Mouse (Mus musculus) 416B (cell line): ENCODE data around the gene Robo2.
"Not testable (repeated sequence)": the region's sequence is repeated elsewhere in the genome, so short reads cannot be mapped to it uniquely, and the experiment has no call there.

Source experiments
- DNase-seq: peaks from one replicate; pipeline ENCODE4 v3.0.0; 2011; ENCODE audit warnings: low read depth

The Robo2 gene

DNA sequence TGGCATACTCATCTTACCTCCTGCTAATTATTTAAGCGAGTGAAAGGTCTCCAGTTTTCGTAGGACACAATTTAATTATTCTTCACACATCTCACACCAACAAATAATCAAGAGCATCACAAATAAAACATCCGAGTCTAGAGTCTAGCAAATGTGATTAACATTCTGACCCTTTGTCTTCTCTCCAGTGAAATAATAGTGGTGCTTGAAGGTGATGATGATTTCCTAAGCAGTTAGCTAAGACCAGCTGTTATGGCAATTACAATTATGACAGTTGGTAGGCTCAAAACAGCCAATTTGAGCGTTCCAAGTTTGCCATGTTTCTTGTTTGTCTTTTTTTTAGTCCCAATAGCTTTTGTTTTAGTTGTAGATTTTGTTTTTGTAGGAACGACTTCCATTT lies 210.9 kb downstream of the Robo2 start:
- DNase-seq: no peak

DNA sequence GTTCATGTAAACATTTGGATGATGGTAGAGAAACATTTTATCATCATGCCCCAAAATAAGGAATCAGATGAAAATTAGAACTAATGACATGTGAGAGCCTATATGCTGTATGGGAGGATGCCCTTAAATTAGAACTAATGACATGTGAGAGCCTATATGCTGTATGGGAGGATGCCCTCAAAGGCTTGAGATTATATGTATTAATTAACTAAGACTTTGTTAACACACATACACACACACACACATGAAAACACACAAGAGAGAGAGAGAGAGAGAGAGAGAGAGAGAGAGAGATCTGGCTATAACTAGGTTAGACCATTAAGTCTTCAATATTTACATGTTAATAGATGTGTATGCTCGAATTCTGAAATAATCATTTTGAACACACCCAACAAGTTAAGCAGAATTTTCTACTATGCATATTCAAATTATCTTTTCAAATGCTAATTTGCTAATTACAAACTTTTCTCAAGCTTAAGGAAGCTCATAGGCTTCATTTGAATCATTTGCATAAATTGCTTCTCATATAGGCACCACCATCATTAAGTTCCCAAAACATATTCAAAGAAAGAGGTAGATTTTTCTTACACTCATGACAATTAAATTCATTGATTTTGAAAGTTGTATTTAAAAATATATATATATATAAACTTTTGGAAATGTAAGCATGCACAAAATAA lies 211.5 kb downstream of the Robo2 start:
- no peak for DNase-seq

DNA sequence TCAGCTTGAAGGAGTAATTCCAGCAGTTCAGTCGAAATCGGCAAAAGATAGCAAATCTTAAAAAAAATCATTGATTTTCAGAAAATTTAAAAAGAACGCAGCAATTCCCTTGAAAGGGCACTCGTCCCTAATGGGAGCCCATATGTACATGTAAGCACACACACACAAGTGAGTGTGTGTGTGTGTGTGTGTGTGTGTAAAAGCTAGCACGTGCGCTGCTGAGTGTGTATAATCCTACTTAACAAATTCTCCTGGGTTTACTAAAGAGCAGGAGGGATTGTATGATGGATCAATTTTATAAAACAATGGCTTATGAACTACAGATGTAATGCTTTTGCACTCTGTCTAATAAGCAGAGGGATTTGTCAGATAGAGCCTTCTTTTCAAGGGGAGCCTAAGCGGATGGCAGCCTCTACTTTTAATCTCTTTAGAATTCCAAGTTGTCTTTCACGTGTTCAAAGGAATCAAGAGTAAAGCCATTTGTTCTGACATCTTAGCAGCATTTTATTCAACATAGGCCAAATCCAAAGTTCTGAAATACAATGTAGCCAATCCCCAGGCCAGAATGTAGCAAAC lies 218.6 kb downstream of the Robo2 start:
- DNase-seq: no peak

DNA sequence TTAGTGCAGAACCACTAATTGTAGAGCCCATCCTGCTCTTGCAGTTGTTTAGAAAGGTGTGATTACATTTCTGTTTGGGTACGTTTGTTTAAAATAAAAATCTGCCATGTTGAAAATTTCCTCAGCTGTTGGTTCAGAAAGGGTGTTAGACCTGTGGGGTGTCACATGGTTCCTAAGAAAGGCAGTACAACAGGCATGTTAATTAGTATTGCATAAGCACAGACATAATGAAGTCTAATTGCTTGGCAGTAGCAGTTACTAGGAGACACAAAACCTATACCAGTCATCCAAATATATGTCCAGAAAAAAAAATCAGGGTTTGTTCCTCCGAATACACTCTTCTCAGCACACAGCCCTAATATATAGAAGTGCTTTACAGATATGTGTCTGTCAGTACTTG lies 220.0 kb downstream of the Robo2 start:
- no peak for DNase-seq

DNA sequence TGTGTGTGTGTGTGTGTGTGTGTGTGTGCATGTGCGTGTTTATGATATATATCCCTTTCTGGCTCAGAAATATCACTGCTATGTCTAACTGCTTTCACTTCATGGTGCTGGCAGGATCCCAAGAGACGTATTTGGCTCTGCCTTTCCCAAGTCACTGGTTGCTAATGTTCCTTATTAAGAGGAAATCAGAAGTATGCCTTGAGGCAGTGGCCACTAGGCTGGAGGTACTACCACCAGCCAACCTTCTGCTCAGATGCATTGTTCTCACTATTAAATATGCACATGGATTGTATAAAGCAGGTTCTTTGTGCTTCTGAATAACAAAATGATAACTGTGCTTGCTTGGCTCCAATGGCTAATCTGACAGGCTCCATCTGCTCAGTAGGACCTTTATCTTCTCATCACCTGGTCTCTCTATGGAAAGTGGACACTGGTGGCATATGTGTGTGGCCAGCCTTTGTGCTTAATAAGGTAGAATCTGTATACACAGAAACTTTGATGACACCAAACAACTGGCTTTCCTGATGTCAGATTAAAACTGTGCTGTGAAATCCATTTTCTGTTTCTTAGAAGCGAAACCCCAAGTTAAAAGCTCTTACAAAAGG lies 229.0 kb downstream of the Robo2 start:
- DNase-seq: no peak

DNA sequence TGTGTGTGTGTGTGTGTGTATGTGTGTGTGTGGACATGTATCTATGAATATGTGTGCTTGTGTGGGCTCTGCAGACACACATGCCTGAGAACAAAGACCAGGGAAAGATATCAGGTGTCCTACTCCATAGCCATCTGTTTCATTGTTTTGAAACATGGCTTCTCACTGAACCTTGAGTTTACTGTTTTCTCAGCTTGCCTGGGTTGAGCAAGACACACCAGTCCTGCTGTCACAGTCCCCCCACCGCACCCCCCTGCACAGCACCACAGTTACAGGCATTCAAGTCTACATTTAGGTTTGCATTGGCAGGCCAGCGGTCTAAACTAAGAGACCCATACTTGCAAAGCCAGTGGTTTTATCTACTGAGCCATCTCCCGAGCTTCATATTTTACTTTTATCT lies 239.0 kb downstream of the Robo2 start:
- DNase-seq: no peak

DNA sequence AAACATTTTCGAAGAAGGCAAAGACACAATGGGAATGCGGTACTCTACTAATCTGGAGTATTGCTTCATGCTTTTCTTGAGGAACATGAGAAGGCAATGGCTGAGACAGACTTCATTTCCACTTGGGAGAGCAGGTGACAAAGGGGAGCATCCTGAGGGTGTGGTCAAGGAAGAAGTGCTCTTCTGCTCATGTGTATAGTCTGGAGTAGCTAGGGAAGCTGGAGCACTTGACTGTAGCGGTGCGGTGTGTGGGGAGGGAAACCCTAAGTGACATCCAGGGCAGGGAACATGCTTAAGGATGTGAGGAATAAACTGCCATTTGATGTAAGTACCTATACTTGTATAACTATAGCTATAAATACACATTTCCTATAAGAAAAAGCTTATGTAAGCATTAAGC lies 242.0 kb downstream of the Robo2 start:
- DNase-seq: no peak

DNA sequence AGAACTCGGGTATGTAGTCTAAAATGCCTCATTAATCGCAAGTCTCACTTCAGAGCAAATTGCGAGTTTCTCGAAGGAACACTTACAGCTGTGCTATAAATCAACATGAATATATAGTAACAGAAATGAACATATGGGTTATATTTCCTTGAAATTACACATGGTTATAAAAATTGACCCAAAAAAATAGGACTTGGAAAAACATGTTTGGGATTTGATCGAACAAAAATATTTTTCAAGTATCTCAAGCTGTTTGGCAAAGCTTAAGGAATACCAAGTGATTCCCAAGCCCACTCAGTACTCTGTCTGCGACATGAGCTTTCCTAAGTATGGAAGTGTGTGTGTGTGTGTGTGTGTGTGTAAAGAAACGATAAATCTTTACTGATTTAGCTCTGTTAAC lies 242.5 kb downstream of the Robo2 start:
- no peak for DNase-seq

DNA sequence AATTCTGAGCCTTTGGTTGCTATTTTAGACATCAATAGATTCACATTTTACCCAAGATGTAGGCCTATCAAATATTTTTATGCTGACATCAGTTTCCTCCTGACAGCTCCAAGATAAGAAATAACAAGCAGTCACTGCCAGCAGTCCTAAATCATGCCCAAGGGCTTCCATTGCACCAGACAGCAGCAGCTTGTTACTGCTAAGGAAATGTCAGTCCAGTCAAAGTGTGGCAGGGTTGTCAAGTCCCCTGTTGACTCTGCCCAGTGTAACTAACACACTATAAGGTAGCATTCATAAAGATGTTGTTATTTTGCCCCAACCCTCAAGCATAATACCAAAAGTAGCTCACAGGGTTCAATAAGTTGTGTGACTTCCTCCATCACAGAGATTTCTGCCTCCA lies 243.8 kb downstream of the Robo2 start:
- DNase-seq: peak; percentile 29

DNA sequence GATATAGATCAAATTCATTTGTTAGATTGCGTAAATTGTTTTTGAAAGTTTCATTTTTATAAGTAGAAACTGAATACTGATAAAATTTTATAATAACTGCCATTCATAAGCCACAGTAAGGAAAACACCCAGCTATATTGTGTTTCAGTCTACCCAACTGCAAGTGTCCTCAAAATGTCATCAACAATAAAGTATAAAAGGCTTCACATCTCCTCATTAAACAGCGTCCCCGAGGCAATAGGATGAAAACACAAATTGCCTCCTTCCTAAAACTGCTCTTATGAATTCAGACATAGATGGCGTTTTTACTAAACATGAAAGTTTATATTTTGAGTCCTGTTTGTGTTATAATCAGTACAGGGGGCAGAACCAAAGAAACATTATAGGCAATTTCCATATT lies 249.6 kb downstream of the Robo2 start:
- DNase-seq: no peak

DNA sequence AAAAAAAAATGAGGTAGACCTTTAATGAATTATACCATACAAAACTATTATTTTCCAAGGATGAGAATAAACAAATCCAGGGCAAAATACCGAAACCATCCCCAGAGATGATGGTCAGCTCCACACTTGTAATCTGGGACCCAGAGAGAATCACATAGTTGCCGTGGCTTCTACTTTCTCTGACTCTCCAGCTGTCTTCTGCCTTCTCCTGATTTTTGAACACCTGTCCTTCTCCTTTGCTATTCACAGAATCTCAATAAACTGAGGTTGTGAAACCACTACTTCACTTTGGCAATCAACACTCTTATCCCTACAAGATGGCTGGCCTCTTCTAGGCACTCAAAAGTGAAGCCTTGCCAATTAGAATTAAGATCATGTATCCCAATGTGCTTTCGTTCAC lies 252.4 kb downstream of the Robo2 start:
- no peak for DNase-seq

DNA sequence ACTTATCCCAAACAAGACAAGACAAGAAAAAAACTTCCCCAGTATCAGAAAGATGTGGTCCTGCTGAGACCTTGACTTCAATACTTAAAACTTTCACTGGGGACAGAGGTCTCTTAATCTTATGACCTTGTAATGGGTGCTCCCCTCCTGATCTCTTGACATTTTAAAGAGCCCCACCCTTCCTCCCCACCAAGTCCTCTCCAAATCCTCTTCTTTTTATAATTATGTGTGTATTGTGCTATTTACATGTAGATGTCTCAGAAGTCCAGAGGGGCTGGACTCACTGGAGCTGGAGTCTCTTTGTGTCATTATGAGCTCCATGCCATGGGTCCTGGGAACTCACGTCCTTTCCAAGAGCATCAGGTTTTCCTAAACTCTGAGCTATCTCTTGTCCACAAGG lies 275.4 kb downstream of the Robo2 start:
- DNase-seq: no peak

DNA sequence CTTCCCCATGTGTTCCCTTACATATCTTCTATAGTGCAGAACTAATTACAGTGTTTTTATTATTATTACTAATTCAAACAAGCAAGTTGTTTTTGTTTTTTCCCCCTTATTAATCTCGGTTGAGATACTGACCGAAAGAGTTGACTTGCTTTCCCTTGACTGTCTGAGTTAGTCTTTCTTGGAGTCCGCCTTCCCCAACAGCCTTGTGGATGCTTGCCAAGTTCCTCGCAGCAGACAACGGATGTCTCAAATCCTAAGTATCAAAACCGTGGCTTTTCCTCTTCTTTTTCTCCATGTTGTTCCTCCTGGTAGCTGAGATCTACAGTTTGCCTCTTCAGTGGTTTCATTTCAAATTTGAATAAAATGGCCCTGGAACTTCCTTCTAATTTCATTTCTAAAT lies 278.8 kb downstream of the Robo2 start:
- DNase-seq: no peak

DNA sequence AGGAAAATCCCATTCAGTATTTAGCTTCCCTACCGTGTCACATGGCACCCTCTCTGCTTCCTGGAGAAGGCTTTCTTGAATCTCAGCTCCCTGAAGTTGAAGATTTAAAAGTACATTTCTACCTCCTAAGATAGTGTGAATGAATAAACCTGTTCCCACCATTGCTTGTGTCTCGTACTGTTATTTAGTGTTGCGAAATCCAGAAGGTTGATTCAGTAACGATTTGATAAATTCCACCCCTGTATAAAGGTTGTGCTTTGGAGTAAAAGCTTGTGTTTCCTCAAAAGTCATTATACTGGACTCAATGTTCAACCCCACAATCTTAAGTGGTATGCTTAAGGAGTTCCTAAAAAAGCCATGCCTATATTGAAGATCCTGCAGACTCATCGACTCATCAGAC lies 280.3 kb downstream of the Robo2 start:
- DNase-seq: no peak

DNA sequence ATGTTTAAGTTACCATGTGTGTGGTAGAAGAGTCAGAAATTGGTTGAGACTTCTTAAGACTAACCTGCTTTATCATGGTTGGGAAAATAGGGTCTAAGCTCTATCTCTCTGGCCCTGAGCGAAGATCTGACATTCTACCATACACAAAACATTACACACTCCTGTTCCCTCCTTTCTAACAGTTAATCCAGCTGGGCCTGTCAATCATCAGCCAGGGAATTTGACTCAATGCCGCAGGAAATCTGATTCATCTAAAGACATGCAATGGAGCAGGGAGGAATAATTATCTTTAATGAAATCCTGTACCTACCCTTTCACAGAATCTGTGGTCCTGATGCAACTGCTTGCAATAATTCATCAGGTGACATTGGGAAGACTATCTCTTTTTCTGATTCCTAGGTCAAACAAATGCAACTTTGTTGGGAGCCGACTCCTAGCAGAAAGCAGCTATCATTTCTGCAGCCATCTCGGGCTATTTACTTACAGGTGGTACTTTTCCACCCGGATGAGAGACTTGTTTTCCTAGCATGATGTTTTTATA lies 283.1 kb downstream of the Robo2 start:
- DNase-seq: no peak

DNA sequence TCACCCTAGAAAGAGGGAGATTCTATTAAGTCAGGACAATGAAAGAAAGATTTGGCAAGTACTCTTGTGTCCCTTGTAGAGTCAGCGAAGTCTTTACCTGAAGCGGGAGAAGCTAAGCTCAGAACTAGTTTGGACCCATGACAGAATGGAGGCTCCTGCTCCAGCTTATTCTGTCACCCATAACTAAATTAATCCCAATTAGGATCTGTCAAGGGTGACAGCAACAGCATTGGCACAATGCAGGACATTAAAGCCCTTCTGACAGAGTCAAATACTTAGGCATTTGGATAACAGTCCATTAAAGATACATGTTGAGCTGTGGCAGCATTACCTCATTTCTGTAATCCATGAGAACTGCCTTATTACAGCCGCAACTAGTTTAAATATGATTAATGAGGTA lies 298.5 kb downstream of the Robo2 start:
- DNase-seq: no peak

DNA sequence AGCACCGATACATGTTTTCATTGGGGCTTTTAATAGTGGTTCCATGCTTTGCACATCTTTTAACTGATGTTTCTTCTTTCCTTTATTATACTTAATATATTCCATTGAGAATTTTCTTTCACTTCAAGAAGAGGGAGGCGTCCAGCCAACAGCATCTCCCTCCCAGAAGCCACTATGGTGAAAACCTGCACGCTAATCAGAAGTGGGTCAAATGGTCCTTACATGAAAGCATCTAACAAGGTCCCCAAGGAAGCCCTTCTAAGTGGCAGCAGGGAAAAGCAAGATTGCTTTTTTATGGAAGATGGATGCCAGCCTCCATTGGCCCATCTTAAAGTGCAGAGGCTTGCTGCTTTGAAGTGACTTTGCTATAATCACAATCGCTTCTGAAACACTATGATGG lies 300.5 kb downstream of the Robo2 start:
- no peak for DNase-seq

DNA sequence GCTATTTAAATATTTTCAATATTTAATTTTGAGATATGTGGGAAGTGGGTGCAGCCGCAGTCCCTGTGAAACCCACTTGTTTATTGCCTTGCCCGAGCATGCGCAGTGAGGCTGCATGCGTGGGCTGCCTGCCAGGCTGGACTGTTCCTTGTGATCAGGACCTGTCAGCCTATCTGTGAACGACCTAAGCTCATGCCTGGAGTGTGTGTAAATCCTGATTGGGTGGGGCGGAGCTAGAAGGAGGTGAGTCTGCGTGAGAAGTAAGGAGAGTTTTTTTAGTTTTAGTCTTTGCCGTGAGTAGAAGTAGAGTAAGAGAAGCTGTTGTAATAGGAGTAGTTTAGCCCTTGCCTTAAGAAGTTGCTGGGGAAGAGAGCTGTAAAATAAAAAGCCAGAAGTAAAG lies 307.2 kb downstream of the Robo2 start:
- not testable (repeated sequence) for DNase-seq

DNA sequence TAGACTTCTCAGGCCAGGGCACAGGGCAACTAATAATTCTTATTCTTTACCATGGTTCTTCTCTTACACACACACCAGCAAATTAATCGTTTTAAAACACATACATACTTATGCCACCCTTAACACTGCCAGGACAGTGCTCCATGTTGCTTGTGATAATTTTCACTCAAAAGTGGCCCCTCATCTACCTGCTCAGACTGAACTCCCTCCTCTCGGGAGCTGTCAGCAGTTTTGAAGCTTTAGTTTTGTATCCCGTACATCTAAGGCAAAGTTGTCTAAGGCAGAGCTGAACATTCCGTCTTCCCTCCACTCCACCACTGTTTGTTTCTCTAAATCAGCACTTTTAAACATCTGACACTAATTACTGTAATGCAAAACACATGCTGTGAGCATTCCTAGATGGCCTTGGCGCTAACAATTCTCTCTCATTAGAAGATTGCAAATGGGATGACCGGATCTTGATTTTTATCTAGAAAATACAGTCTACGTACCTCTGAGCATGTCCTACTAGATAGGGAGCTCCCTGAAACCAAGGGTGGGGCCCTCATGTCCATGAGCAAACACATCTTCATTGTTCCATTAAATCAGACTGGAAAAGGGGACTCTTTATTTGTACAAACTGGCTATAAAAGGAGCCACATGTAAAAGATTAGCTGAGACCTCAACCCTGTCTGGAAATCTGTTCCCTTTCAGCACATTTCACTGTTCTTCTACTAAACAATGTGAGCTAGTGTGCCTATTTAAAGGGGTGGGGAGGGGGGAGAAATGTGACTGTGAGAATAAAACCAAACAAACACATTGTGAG lies 318.4 kb downstream of the Robo2 start:
- no peak for DNase-seq

DNA sequence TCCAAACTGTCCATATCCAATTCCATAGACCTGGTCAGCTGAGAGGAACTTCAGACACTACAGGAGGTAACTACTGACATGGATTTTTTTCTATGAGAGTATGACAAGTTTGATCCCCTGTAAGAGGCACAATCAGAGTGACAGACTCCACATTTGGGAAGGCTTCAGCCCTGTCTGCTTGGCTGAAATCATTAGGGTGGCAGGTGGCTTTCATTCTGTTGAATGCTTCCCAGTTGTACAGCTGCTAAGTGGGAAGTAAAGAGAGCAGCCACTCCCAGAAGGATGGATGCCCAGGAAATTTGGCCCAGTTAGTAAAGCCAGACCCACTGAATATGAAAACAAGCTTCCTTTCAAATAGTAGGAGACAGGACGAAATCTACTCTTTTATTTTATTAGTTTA lies 321.7 kb downstream of the Robo2 start:
- DNase-seq: no peak

DNA sequence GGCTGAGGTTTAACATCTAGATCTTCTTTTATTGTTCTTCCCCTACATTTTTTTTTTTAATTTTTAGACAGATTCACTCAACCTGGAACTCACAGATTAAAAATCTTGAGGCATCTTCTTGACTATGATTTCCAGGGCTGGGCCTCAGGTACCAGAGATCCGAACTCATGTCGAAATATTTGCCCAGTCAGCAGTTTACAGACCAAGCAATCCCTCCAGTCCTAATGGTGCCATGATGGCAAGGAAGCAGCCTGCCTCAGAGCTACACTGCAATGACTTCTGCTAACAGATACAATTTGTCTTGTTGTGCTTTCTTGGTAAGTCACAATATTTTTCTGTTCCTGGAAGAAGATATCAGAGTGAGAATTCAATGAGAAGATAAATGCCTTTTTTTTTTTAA lies 327.4 kb downstream of the Robo2 start:
- DNase-seq: no peak

DNA sequence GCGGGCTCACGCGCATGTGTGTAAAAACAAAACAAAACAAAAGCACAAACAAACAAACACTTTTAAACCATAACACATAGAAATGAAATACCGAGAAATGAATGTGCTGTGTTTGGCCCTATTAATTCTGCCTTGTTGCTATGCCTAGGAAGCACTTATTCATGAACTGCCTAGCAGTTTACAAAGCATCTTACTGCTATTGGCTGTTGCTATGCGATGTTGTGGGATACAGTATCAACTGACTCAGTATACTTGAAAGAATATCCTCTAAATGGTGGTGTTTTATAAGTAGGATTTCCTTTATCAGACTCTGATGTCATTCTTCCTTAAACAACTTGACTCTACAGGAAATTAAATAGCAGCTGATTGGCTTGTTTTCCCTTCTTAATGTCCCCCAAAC lies 339.0 kb downstream of the Robo2 start:
- no peak for DNase-seq

DNA sequence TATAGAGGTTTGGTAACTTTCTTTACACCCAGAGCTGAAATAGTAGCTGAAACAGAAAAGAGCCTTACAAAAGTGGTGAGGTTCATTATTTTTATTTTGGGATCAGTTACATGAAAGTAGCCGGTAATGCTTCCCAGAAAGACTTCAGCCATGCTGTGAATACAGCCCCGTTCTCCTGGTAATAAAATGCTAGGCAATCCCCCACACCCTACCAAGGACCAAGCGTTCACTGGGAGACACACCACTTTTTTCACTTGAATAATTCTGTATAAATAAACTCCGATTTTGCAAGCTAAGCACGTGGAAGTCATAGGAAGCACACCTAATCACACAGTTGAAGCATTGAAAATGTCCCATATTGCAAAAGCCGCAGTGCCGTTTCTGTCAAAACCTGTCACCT lies 341.0 kb downstream of the Robo2 start:
- DNase-seq: no peak
